Mouse (Mus musculus) activated CD4-positive, CD25-positive, alpha-beta regulatory T cell, adult 4 months (primary cell): ENCODE results near the gene Sfxn5. TPM values are rescaled to one million over a fixed set of nuclear protein-coding genes. Genes with fewer than 3 reads are reported as not detected.

Experiments
- ATAC-seq: one replicate; pipeline ENCODE4 v1.8.0; 2017
- polyA plus RNA-seq, 2 experiments: library from polyadenylated mRNA; unstranded; fragments of 100-300 nt; shearing (Covaris generic); gene quantifications; one replicate each; pipeline ENCODE4 v1.2.1; 2017

The Sfxn5 gene
- polyA plus RNA-seq, 2 experiments from 2014 or later = 1.5 to 1.8 TPM

GRCm38 (mm10) chr6:85230762-85231161 lies 102.5 kb downstream of the Sfxn5 start:
- ATAC-seq = no peak

GRCm38 (mm10) chr6:85227520-85227919 lies 105.7 kb downstream of the Sfxn5 start:
- ATAC-seq = no peak

- ATAC-seq = no peak
Measured at GRCm38 (mm10) chr6:85226570-85226969, 106.7 kb downstream of the Sfxn5 start.

GRCm38 (mm10) chr6:85224442-85224891 lies 108.8 kb downstream of the Sfxn5 start:
- no peak for ATAC-seq

GRCm38 (mm10) chr6:85223498-85224150 lies 109.6 kb downstream of the Sfxn5 start:
- ATAC-seq = no peak

GRCm38 (mm10) chr6:85222551-85222950 lies 110.7 kb downstream of the Sfxn5 start:
- no peak for ATAC-seq

- no peak for ATAC-seq
Measured at GRCm38 (mm10) chr6:85220917-85221316, 112.3 kb downstream of the Sfxn5 start.

GRCm38 (mm10) chr6:85219706-85220105 lies 113.5 kb downstream of the Sfxn5 start:
- ATAC-seq = no peak

GRCm38 (mm10) chr6:85218684-85219445 lies 114.4 kb downstream of the Sfxn5 start:
- ATAC-seq = no peak

GRCm38 (mm10) chr6:85218251-85218650 lies 115.0 kb downstream of the Sfxn5 start:
- ATAC-seq = no peak

GRCm38 (mm10) chr6:85210686-85211085 lies 122.5 kb downstream of the Sfxn5 start:
- ATAC-seq = no peak

- ATAC-seq = no peak
Measured at GRCm38 (mm10) chr6:85209226-85209967, 123.8 kb downstream of the Sfxn5 start.

- no peak for ATAC-seq
Measured at GRCm38 (mm10) chr6:85207345-85207744, 125.9 kb downstream of the Sfxn5 start.

GRCm38 (mm10) chr6:85206939-85207285 lies 126.3 kb downstream of the Sfxn5 start:
- no peak for ATAC-seq

- ATAC-seq = no peak
Measured at GRCm38 (mm10) chr6:85206182-85206938, 126.9 kb downstream of the Sfxn5 start.

GRCm38 (mm10) chr6:85197951-85198350 lies 135.3 kb downstream of the Sfxn5 start:
- ATAC-seq = no peak

GRCm38 (mm10) chr6:85193381-85194318 lies 139.6 kb downstream of the Sfxn5 start:
- ATAC-seq = no peak

- no peak for ATAC-seq
Measured at GRCm38 (mm10) chr6:85191751-85192440, 141.3 kb downstream of the Sfxn5 start.

- no peak for ATAC-seq
Measured at GRCm38 (mm10) chr6:85190671-85191070, 142.6 kb downstream of the Sfxn5 start.

- no peak for ATAC-seq
Measured at GRCm38 (mm10) chr6:85189911-85190591, 143.2 kb downstream of the Sfxn5 start.
